Mouse (Mus musculus) kidney, embryonic 14.5 days (tissue): Measurements from ENCODE around the gene Hfm1. TPM values are rescaled to one million over a fixed set of nuclear protein-coding genes. Genes with fewer than 3 reads are reported as not detected.

Experiments
- ATAC-seq: fragments of 200-750 bp; cut with Nextera tagmentation; 2 replicates; pipeline ENCODE4 v1.8.0; 2017; ENCODE audit warnings: moderate number of reproducible peaks, mild to moderate bottlenecking, moderate TSS enrichment, moderate library complexity; ENCODE audit not compliant: low FRiP score, low TSS enrichment
- H3K27ac ChIP-seq: fragments of 300-500 bp; sonication (generic); 2 replicates; pipeline ENCODE4 v1.5.1; 2014; ENCODE audit warnings: low read depth, mild to moderate bottlenecking, low read length, moderate library complexity, mixed read lengths
- H3K27me3 ChIP-seq: fragments of 300-500 bp; sonication (generic); 2 replicates; pipeline ENCODE4 v1.6.1; 2014; ENCODE audit warnings: mild to moderate bottlenecking, low read length; ENCODE audit not compliant: control insufficient read depth, insufficient read depth
- H3K36me3 ChIP-seq: fragments of 300-500 bp; sonication (generic); 2 replicates; pipeline ENCODE4 v1.6.1; 2014; ENCODE audit warnings: low read length, mixed read lengths; ENCODE audit not compliant: control insufficient read depth, insufficient read depth
- H3K4me1 ChIP-seq: fragments of 300-500 bp; sonication (generic); 2 replicates; pipeline ENCODE4 v1.6.1; 2014; ENCODE audit warnings: low read length, mixed read lengths; ENCODE audit not compliant: control insufficient read depth, insufficient read depth
- H3K4me2 ChIP-seq: fragments of 300-500 bp; sonication (generic); replicated peaks from 2 replicates; pipeline ENCODE4 v1.6.1; 2014; ENCODE audit warnings: low read depth, mild to moderate bottlenecking, low read length
- H3K4me3 ChIP-seq: fragments of 300-500 bp; sonication (generic); 2 replicates; pipeline ENCODE4 v1.5.1; 2014; ENCODE audit warnings: mild to moderate bottlenecking, low read length
- H3K9ac ChIP-seq: fragments of 300-500 bp; sonication (generic); 2 replicates; pipeline ENCODE4 v1.6.1; 2014; ENCODE audit warnings: low read depth, mild to moderate bottlenecking, low read length, moderate library complexity
- H3K9me3 ChIP-seq: fragments of 300-500 bp; sonication (generic); 2 replicates; pipeline ENCODE4 v1.6.1; 2016; ENCODE audit warnings: low read length; ENCODE audit not compliant: control insufficient read depth
- WGBS: fragments of 180-500 bp; shearing (Covaris S2); extraction: QIAGEN DNeasy Blood & Tissue Kit; methylation state at CpG from one replicate; pipeline ENCODE4 v1.1.7; 2014; 5-methylcytosine and 5-hydroxymethylcytosine counted together
- polyA plus RNA-seq: library from polyadenylated mRNA; unstranded; fragments of >200 nt; fragmentation: Nextera tagmentation; extraction: Ambion mirVana; gene quantifications from 2 replicates; pipeline ENCODE4 v1.2.1, GENCODE M21; 2014

Hfm1 gene
- 2.0 and 2.7 TPM in 2 replicates for polyA plus RNA-seq

GRCm38 (mm10) chr5:106925488-106926368 is at the start of gene Hfm1:
Gene Hfm1 (minus strand): TSS chr5:106926321.
- Histone ChIP-seq H3K4me1 (no peaks in the 10 kb centered on the region), H3K4me2 (peak within 1 kb of the TSS; percentile 83), H3K4me3 (peak within 1 kb of the TSS; percentile 61), H3K9ac (peak within 1 kb of the TSS; percentile 73), H3K9me3 (no peaks in the 10 kb centered on the region), H3K27ac (no peak within 1 kb of the TSS), H3K27me3 (no peaks in the 10 kb centered on the region), H3K36me3 (no peaks in the 10 kb centered on the region)
- peak; percentile 96 for ATAC-seq
- under 1% methylated on average over 54 of the region's 76 CpGs for WGBS

- Histone ChIP-seq H3K4me1 (no peaks in the 10 kb centered on the region), H3K27ac (no peak overlapping the region), H3K27me3 (no peaks in the 10 kb centered on the region), H3K36me3 (peaks cover 92% of the 10 kb centered on the region), H3K9ac (no peak overlapping the region), H3K4me3 (no peak overlapping the region), H3K9me3 (no peaks in the 10 kb centered on the region), H3K4me2 (no peak overlapping the region)
- ATAC-seq, result no peak
- WGBS, result 90% methylated on average over 7 of the region's 7 CpGs
These were observed 47.8 kb upstream of the Hfm1 start for GRCm38 (mm10) chr5:106973883-106974282.

GRCm38 (mm10) chr5:106967578-106967977 is 41.5 kb upstream of the Hfm1 start:
- Histone ChIP-seq H3K4me1 (peaks cover 7% of the 10 kb centered on the region; the same call in 1 of the 2 replicates), H3K36me3 (peaks cover 38% of the 10 kb centered on the region), H3K27ac (no peak overlapping the region), H3K9me3 (no peaks in the 10 kb centered on the region), H3K4me2 (no peak overlapping the region), H3K4me3 (no peak overlapping the region), H3K27me3 (no peaks in the 10 kb centered on the region), H3K9ac (no peak overlapping the region)
- WGBS, result 100% methylated on average over 1 of the region's 1 CpGs
- no peak for ATAC-seq

GRCm38 (mm10) chr5:106966443-106966842 is 40.3 kb upstream of the Hfm1 start:
- 94% methylated on average over 3 of the region's 3 CpGs for WGBS

GRCm38 (mm10) chr5:106964513-106965014 is 38.4 kb upstream of the Hfm1 start:
- Histone ChIP-seq H3K4me3 (peak overlapping the region; percentile 75), H3K4me2 (peak overlapping the region; percentile 63), H3K9ac (peak overlapping the region; percentile 72), H3K27ac (peak overlapping the region; percentile 66), H3K4me1 (peaks cover 7% of the 10 kb centered on the region; the same call in 1 of the 2 replicates), H3K27me3 (no peaks in the 10 kb centered on the region), H3K9me3 (no peaks in the 10 kb centered on the region), H3K36me3 (peaks cover 12% of the 10 kb centered on the region)
- ATAC-seq, result peak; percentile 90
- under 1% methylated on average over 37 of the region's 41 CpGs for WGBS

More at GRCm38 (mm10) chr5:106966443-106966842, 40.3 kb upstream of the Hfm1 start:
- ATAC-seq, result no peak
- Histone ChIP-seq H3K9ac (no peak overlapping the region), H3K4me1 (peaks cover 7% of the 10 kb centered on the region; the same call in 1 of the 2 replicates), H3K27ac (no peak overlapping the region), H3K9me3 (no peaks in the 10 kb centered on the region), H3K4me3 (no peak overlapping the region), H3K27me3 (no peaks in the 10 kb centered on the region), H3K4me2 (no peak overlapping the region), H3K36me3 (peaks cover 29% of the 10 kb centered on the region)

- ATAC-seq, result peak; percentile 95
- H3K27me3 ChIP-seq, result no peaks in the 10 kb centered on the region
- peaks cover 7% of the 10 kb centered on the region; the same call in 1 of the 2 replicates for H3K4me1 ChIP-seq
- H3K9ac ChIP-seq, result peak within 1 kb of the TSS; percentile 72
- H3K4me2 ChIP-seq, result peak within 1 kb of the TSS; percentile 63
- no peaks in the 10 kb centered on the region for H3K9me3 ChIP-seq
- WGBS, result 6% methylated on average over 50 of the region's 54 CpGs
- peaks cover 5% of the 10 kb centered on the region; the same call in 1 of the 2 replicates for H3K36me3 ChIP-seq
- peak within 1 kb of the TSS; percentile 75 for H3K4me3 ChIP-seq
- H3K27ac ChIP-seq, result peak within 1 kb of the TSS; percentile 66
These were observed 37.7 kb upstream of the Hfm1 start, which contains the start of gene Cdc7 for GRCm38 (mm10) chr5:106963584-106964512. Gene Cdc7 (plus strand): TSS chr5:106964322.

GRCm38 (mm10) chr5:106960451-106960850 is 34.3 kb upstream of the Hfm1 start:
- no peak for ATAC-seq
- no peak overlapping the region for H3K4me2 ChIP-seq
- H3K9ac ChIP-seq, result no peak overlapping the region
- H3K9me3 ChIP-seq, result no peaks in the 10 kb centered on the region
- H3K4me1 ChIP-seq, result peaks cover 7% of the 10 kb centered on the region; the same call in 1 of the 2 replicates
- H3K27ac ChIP-seq, result no peak overlapping the region
- WGBS, result 88% methylated on average over 2 of the region's 2 CpGs
- H3K27me3 ChIP-seq, result no peaks in the 10 kb centered on the region
- H3K4me3 ChIP-seq, result no peak overlapping the region
- H3K36me3 ChIP-seq, result no peaks in the 10 kb centered on the region

GRCm38 (mm10) chr5:106959031-106959430 is 32.9 kb upstream of the Hfm1 start:
- no peak overlapping the region for H3K4me3 ChIP-seq
- H3K36me3 ChIP-seq, result no peaks in the 10 kb centered on the region
- H3K9me3 ChIP-seq, result 0 out of 2 replicates have a peak, but pooled peaks cover 4% of the 10 kb centered on the region
- 80% methylated on average over 3 of the region's 3 CpGs for WGBS
- no peak overlapping the region for H3K9ac ChIP-seq
- no peaks in the 10 kb centered on the region for H3K27me3 ChIP-seq
- H3K27ac ChIP-seq, result no peak overlapping the region
- ATAC-seq, result no peak
- peaks cover 3% of the 10 kb centered on the region; the same call in 1 of the 2 replicates for H3K4me1 ChIP-seq
- H3K4me2 ChIP-seq, result no peak overlapping the region
